Mouse (Mus musculus) midbrain, embryonic 16.5 days (tissue): ENCODE measurements around the gene Tspan1. TPM values are rescaled to one million over a fixed set of nuclear protein-coding genes. Genes with fewer than 3 reads are reported as not detected.

Source experiments
- ATAC-seq: fragments of 200-750 bp; cut with Nextera tagmentation; 2 replicates; pipeline ENCODE4 v1.8.0; 2017; ENCODE audit warnings: moderate TSS enrichment
- H3K27ac ChIP-seq: fragments of 300-500 bp; sonication (generic); 2 replicates; pipeline ENCODE4 v1.5.1; 2014; ENCODE audit warnings: mild to moderate bottlenecking, low read length, mixed read lengths
- H3K27me3 ChIP-seq: fragments of 300-500 bp; sonication (generic); 2 replicates; pipeline ENCODE4 v1.6.1; 2014; ENCODE audit warnings: low read depth, low read length, mixed read lengths; ENCODE audit not compliant: control insufficient read depth, insufficient read depth
- H3K36me3 ChIP-seq: fragments of 300-500 bp; sonication (generic); 2 replicates; pipeline ENCODE4 v1.6.1; 2014; ENCODE audit warnings: mild to moderate bottlenecking, low read length, moderate library complexity, mixed read lengths; ENCODE audit not compliant: control insufficient read depth, insufficient read depth
- H3K4me1 ChIP-seq: fragments of 300-500 bp; sonication (generic); 2 replicates; pipeline ENCODE4 v1.6.1; 2014; ENCODE audit warnings: mild to moderate bottlenecking, low read length, mixed read lengths; ENCODE audit not compliant: control insufficient read depth, insufficient read depth
- H3K4me2 ChIP-seq: fragments of 300-500 bp; sonication (generic); 2 replicates; pipeline ENCODE4 v1.6.1; 2014; ENCODE audit warnings: mild to moderate bottlenecking, low read length, mixed read lengths
- H3K4me3 ChIP-seq: fragments of 300-500 bp; sonication (generic); 2 replicates; pipeline ENCODE4 v1.5.1; 2014; ENCODE audit warnings: low read depth, mild to moderate bottlenecking, low read length, moderate library complexity, mixed read lengths
- H3K9ac ChIP-seq: fragments of 300-500 bp; sonication (generic); 2 replicates; pipeline ENCODE4 v1.6.1; 2014; ENCODE audit warnings: low read depth, low read length, mixed read lengths
- H3K9me3 ChIP-seq: fragments of 300-500 bp; sonication (generic); replicated peaks from 2 replicates; pipeline ENCODE4 v1.6.1; 2014; ENCODE audit warnings: mild to moderate bottlenecking, low read length, mixed read lengths; ENCODE audit not compliant: control insufficient read depth, poor library complexity, severe bottlenecking
- WGBS: fragments of 180-500 bp; shearing (Covaris S2); extraction: QIAGEN DNeasy Blood & Tissue Kit; methylation state at CpG from one replicate; pipeline ENCODE4 v1.1.7; 2014; 5-methylcytosine and 5-hydroxymethylcytosine counted together
- polyA plus RNA-seq: library from polyadenylated mRNA; unstranded; fragments of >200 nt; fragmentation: Nextera tagmentation; extraction: Ambion mirVana; gene quantifications from 2 replicates; pipeline ENCODE4 v1.2.1, GENCODE M21; 2015

Gene Tspan1
- polyA plus RNA-seq, 1 experiment from 2014 or later = not detected

DNA sequence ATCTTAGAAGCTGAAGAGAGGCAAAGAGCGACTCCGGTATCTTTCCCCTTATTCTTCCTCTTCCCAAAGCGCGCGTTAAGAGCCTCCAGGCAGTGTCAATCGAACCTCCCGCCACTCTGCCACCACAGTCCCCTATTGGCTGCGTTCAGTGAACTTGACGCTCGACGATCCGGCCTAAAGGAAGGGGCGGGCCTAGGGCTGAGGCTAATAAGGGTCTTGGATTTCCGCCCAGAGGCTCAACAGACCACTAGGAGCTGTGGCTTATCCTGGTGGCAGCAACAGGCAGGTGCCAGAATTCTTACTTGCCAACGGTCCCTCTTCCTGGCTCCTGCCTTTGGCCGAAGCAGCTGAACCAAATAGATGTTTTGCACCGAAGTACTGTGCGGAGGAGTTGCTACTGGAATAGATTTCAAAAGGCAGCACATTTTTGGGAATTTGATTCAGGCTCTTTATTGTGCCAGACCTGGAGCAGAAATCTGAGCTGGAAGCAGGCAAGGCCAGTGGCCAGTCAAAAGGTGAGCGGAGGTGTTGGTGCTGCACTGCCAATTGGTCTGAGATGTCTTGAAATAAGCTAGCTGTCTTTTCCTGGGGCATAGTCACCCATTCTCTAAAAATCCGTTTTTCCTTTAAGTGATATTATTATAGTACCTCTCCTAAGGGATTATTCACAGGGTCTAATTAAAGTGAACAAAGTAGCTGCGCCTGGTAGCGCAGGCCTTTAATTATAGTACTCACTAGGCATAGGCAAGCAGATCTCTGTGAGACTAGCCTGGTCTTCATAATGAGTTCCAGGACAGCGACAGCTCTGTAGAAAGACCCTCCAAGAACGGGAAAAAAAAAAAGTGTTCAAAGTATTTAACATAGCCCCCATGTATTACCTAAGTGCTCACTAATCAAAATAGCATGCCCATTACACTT is 43.5 kb downstream of the Tspan1 start, which contains the start of the genes Rad54l and Pomgnt1:
Gene Rad54l, minus strand, starts transcription at position 89 of the 918 bp plus-strand sequence.
Gene Pomgnt1, plus strand, starts transcription at position 239 of the 918 bp plus-strand sequence.
- Histone ChIP-seq H3K9ac (peak within 1 kb of the TSS; percentile 64), H3K9me3 (no peaks in the 10 kb centered on the region), H3K4me1 (peaks cover 16% of the 10 kb centered on the region), H3K27me3 (no peaks in the 10 kb centered on the region), H3K4me2 (peak within 1 kb of the TSS; percentile 67), H3K27ac (peak within 1 kb of the TSS; percentile 48), H3K36me3 (no peaks in the 10 kb centered on the region), H3K4me3 (peak within 1 kb of the TSS; percentile 60)
- ATAC-seq = peak; percentile 97
- 4% methylated on average over 24 of the region's 24 CpGs for WGBS

DNA sequence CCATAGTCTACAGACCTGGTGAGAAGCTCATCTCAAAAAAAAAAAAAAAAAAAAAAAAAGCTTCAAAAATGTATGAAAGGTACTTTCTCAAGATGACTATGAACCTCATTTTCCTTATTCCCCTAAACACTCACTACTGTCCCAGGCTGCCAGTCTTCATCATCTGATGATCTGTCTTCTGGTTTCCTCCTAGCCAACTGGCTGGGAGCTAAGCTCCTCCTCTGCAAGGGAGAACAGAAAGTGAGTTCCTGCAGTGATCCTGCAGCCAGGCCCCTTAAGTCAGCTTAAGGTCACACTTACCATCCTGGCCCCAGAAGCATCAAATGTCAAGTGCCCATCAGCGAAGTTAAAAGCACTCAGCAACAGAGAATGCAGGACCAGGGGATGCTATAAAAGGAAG is 44.6 kb downstream of the Tspan1 start:
- 0% methylated on average over 1 of the region's 1 CpGs for WGBS
- Histone ChIP-seq H3K27ac (no peak overlapping the region), H3K27me3 (no peaks in the 10 kb centered on the region), H3K36me3 (no peaks in the 10 kb centered on the region), H3K4me2 (peak overlapping the region; percentile 67), H3K4me3 (peak overlapping the region; percentile 60), H3K4me1 (peaks cover 16% of the 10 kb centered on the region), H3K9me3 (no peaks in the 10 kb centered on the region), H3K9ac (no peak overlapping the region)
- no peak for ATAC-seq

Other genes starting within 250 kb of the Tspan1 start
- gene Dmbx1, start 227.7 kb downstream of the Tspan1 start, polyA plus RNA-seq = 6.1 and 12.0 TPM in 2 replicates
- gene Faah, start 149.7 kb downstream of the Tspan1 start, polyA plus RNA-seq = 25.9 and 27.3 TPM in 2 replicates
- gene Nsun4, start 113.7 kb downstream of the Tspan1 start, polyA plus RNA-seq = 9.9 and 11.3 TPM in 2 replicates
- gene Uqcrh, start 92.5 kb downstream of the Tspan1 start, polyA plus RNA-seq = 367 and 376 TPM in 2 replicates
- gene Lrrc41, start 92.3 kb downstream of the Tspan1 start, polyA plus RNA-seq = 73.7 and 74.6 TPM in 2 replicates
- 4.6 and 6.1 TPM in 2 replicates for gene Rad54l, start 43.9 kb downstream of the Tspan1 start, polyA plus RNA-seq
- gene Pomgnt1, start 43.8 kb downstream of the Tspan1 start, polyA plus RNA-seq = 63.1 and 68.8 TPM in 2 replicates
- 2.1 and 3.1 TPM in 2 replicates for gene Lurap1, start 16.3 kb downstream of the Tspan1 start, polyA plus RNA-seq
- not detected in 2 replicates for gene 1700042G07Rik, start 5.8 kb upstream of the Tspan1 start, polyA plus RNA-seq
- not detected in 2 replicates for gene Gm49337, start 5.8 kb upstream of the Tspan1 start, polyA plus RNA-seq
- 80.5 and 94.2 TPM in 2 replicates for gene Pik3r3, start 54.0 kb upstream of the Tspan1 start, polyA plus RNA-seq